Mouse (Mus musculus) T-cell, adult 66 days (primary cell): Measurements from ENCODE around the gene Tbc1d23. TPM values are rescaled to one million over a fixed set of nuclear protein-coding genes. Genes with fewer than 3 reads are reported as not detected.

Source experiments
- total RNA-seq, 2 experiments: library from RNA; stranded (reverse); gene quantifications; 3 replicates in 1 of 2; 4 replicates in 1 of 2; pipeline ENCODE4 v1.2.4; 2023

The Tbc1d23 gene
- total RNA-seq, result 10 to 100 TPM; 44.0 to 44.3 TPM

GRCm38 (mm10) chr16:57231089-57231936 is at the start of gene Tbc1d23:
Gene Tbc1d23 (minus strand): TSS chr16:57231504.

GRCm38 (mm10) chr16:57166611-57167513 is 64.4 kb downstream of the Tbc1d23 start, which contains the start of gene Nit2:
Gene Nit2 (minus strand): TSS chr16:57167341.

GRCm38 (mm10) chr16:57120913-57121815 is 110.1 kb downstream of the Tbc1d23 start, which contains the start of gene Tomm70a:
Gene Tomm70a (plus strand): TSS chr16:57121703.

Other genes starting within 250 kb of the Tbc1d23 start
- gene Tmem45a2, start 160.1 kb downstream of the Tbc1d23 start, total RNA-seq, result not detected
- 10 to 100 TPM; 29.7 to 33.5 TPM for gene Tomm70a, start 109.8 kb downstream of the Tbc1d23 start, total RNA-seq
- 10 to 100 TPM; 27.2 to 30.2 TPM for gene Nit2, start 64.2 kb downstream of the Tbc1d23 start, total RNA-seq
- gene Tmem30c, start 61.4 kb upstream of the Tbc1d23 start, total RNA-seq, result under 1 TPM; 0.23 to 0.30 TPM
- 10 to 100 TPM; 65.0 to 66.4 TPM for gene Filip1l, start 121.6 kb upstream of the Tbc1d23 start, total RNA-seq